In genomic region chr4:45011581-45012104, GRCm38 (mm10) we compare ENCODE assay signal across 8 mouse cellular contexts. TPM values are rescaled to one million over a fixed set of nuclear protein-coding genes. Genes with fewer than 3 reads are reported as not detected.
DNase-seq lines count a peak whose midpoint lies in the region; ATAC-seq and TF ChIP-seq lines count a peak whose summit lies in the region.

No protein-coding gene starts in this region.

- H3K4me2 ChIP-seq in heart, embryonic 12.5 days, result peak overlapping the region; percentile 85
- peak overlapping the region; percentile 57 for H3K4me2 ChIP-seq in limb, embryonic 11.5 days (ENCODE audit: low read depth, severe bottlenecking)
- peak overlapping the region; percentile 79 for H3K4me2 ChIP-seq in midbrain, embryonic 13.5 days (replicated peaks)

- peak in 1 of 2 experiments; percentile 37; a peak in 1 of 4 replicates for TF ChIP-seq POLR2A in MEL (IDR thresholded peaks at IDR 0.05; ENCODE audit: control insufficient read depth in 1 of 2, insufficient read depth in 1 of 2, low read depth in 1 of 2, low read length in 2 of 2, poor library complexity in 1 of 2)

- H3K79me2 ChIP-seq in MEL (ENCODE audit: control insufficient read depth, insufficient read depth, low read length, poor library complexity), result peaks cover 16% of the 10 kb centered on the region

- peak overlapping the region; percentile 76 for H3K27ac ChIP-seq in MEL (ENCODE audit: control insufficient read depth, low read depth, low read length)
- peak overlapping the region; percentile 93 for H3K27ac ChIP-seq in embryonic facial prominence, embryonic 10.5 days (replicated peaks)
- peak overlapping the region; percentile 95 for H3K27ac ChIP-seq in heart, embryonic 12.5 days (ENCODE audit: poor library complexity, severe bottlenecking)
- peak overlapping the region; percentile 94 for H3K27ac ChIP-seq in limb, embryonic 11.5 days (replicated peaks; ENCODE audit: low read depth, low read length)
- peak overlapping the region; percentile 97 for H3K27ac ChIP-seq in midbrain, embryonic 13.5 days

- H3K9ac ChIP-seq in MEL (ENCODE audit: control insufficient read depth, low read depth, low read length, poor library complexity, severe bottlenecking), result peak overlapping the region; percentile 83
- peak overlapping the region; percentile 88 for H3K9ac ChIP-seq in heart, embryonic 12.5 days
- peak overlapping the region; percentile 87 for H3K9ac ChIP-seq in limb, embryonic 11.5 days (ENCODE audit: low read length)
- peak overlapping the region; percentile 95 for H3K9ac ChIP-seq in midbrain, embryonic 13.5 days (replicated peaks)

- peaks cover 0 to 18% of the 10 kb centered on the region in 2 experiments; a peak in 2 of 4 replicates for H3K36me3 ChIP-seq in MEL (ENCODE audit: control insufficient read depth in 1 of 2, insufficient read depth in 2 of 2, low read length in 2 of 2)
- peaks cover 9% of the 10 kb centered on the region for H3K36me3 ChIP-seq in embryonic facial prominence, embryonic 10.5 days (replicated peaks)
- H3K36me3 ChIP-seq in heart, embryonic 12.5 days, result no peaks in the 10 kb centered on the region
- H3K36me3 ChIP-seq in limb, embryonic 11.5 days (ENCODE audit: control insufficient read depth, insufficient read depth, low read length), result no peaks in the 10 kb centered on the region
- no peaks in the 10 kb centered on the region for H3K36me3 ChIP-seq in midbrain, embryonic 13.5 days

- H3K4me3 ChIP-seq in MEL (ENCODE audit: control insufficient read depth in 1 of 2, insufficient read depth in 1 of 2, low read depth in 2 of 2, low read length in 2 of 2), result peak overlapping the region; percentile 82 to 90
- H3K4me3 ChIP-seq in embryonic facial prominence, embryonic 10.5 days, result peak overlapping the region; percentile 74
- H3K4me3 ChIP-seq in heart, embryonic 12.5 days, result peak overlapping the region; percentile 79
- peak overlapping the region; percentile 80 for H3K4me3 ChIP-seq in limb, embryonic 11.5 days (ENCODE audit: low read depth, low read length)
- H3K4me3 ChIP-seq in midbrain, embryonic 13.5 days (replicated peaks), result peak overlapping the region; percentile 90

- H3K9me3 ChIP-seq in MEL (replicated peaks; ENCODE audit: insufficient read depth, low read length), result no peaks in the 10 kb centered on the region
- H3K9me3 ChIP-seq in embryonic facial prominence, embryonic 10.5 days, result no peaks in the 10 kb centered on the region
- no peaks in the 10 kb centered on the region for H3K9me3 ChIP-seq in heart, embryonic 12.5 days (replicated peaks)
- H3K9me3 ChIP-seq in limb, embryonic 11.5 days (ENCODE audit: control insufficient read depth, low read length), result no peaks in the 10 kb centered on the region
- no peaks in the 10 kb centered on the region for H3K9me3 ChIP-seq in midbrain, embryonic 13.5 days

- DNase-seq in cerebellum, adult 11 months, result no peak
- DNase-seq in MEL (ENCODE audit: low read depth, low spot score), result peak; percentile 81
- DNase-seq in embryonic facial prominence, embryonic 10.5 days (ENCODE audit: low spot score), result no peak
- DNase-seq in limb, embryonic 11.5 days (ENCODE audit: low spot score), result no peak
- no peak for DNase-seq in thymus, postnatal 4 days

- TF ChIP-seq RAD21 in MEL (IDR thresholded peaks at IDR 0.05; ENCODE audit: low read depth, low read length), result no peak

- no peak for TF ChIP-seq CTCF in MEL (IDR thresholded peaks at IDR 0.05 in 2 of 3, conservative IDR thresholded peaks at IDR 0.05 in 1 of 3; ENCODE audit: control insufficient read depth in 1 of 3, insufficient read depth in 1 of 3, low read depth in 2 of 3, low read length in 3 of 3, poor library complexity in 1 of 3, severe bottlenecking in 1 of 3)

- TF ChIP-seq EP300 in MEL (IDR thresholded peaks at IDR 0.05; ENCODE audit: low read depth in 1 of 2, low read length in 2 of 2), result no peak

- ATAC-seq in cerebellum, adult (ENCODE audit: insufficient number of reproducible peaks, low FRiP score, low TSS enrichment), result peak; percentile 67
- ATAC-seq in heart, embryonic 12.5 days (ENCODE audit: insufficient number of reproducible peaks, low FRiP score), result peak; percentile 62
- ATAC-seq in limb, embryonic 11.5 days (ENCODE audit: insufficient number of reproducible peaks, low FRiP score, low TSS enrichment, low read depth), result peak; percentile 80
- peak; percentile 87 for ATAC-seq in midbrain, embryonic 13.5 days

- peaks cover 4 to 17% of the 10 kb centered on the region in 2 experiments; a peak in 3 of 4 replicates for H3K4me1 ChIP-seq in MEL (ENCODE audit: control insufficient read depth in 1 of 2, insufficient read depth in 2 of 2, low read length in 2 of 2)
- H3K4me1 ChIP-seq in embryonic facial prominence, embryonic 10.5 days, result peaks cover 24% of the 10 kb centered on the region
- peaks cover 21% of the 10 kb centered on the region for H3K4me1 ChIP-seq in heart, embryonic 12.5 days (replicated peaks)
- H3K4me1 ChIP-seq in limb, embryonic 11.5 days (ENCODE audit: control insufficient read depth, insufficient read depth, low read length), result peaks cover 6% of the 10 kb centered on the region
- peaks cover 29% of the 10 kb centered on the region for H3K4me1 ChIP-seq in midbrain, embryonic 13.5 days (replicated peaks)

- WGBS in embryonic facial prominence, embryonic 10.5 days, result under 1% methylated on average over 31 of the region's 31 CpGs
- under 1% methylated on average over 31 of the region's 31 CpGs for WGBS in heart, embryonic 12.5 days
- under 1% methylated on average over 31 of the region's 31 CpGs for WGBS in limb, embryonic 11.5 days
- WGBS in midbrain, embryonic 13.5 days, result under 1% methylated on average over 31 of the region's 31 CpGs

- H3K27me3 ChIP-seq in MEL (ENCODE audit: control insufficient read depth in 1 of 2, insufficient read depth in 2 of 2, low read length in 2 of 2), result no peaks in the 10 kb centered on the region
- H3K27me3 ChIP-seq in embryonic facial prominence, embryonic 10.5 days (replicated peaks; ENCODE audit: low read depth, poor library complexity, severe bottlenecking), result no peaks in the 10 kb centered on the region
- no peaks in the 10 kb centered on the region for H3K27me3 ChIP-seq in heart, embryonic 12.5 days (replicated peaks)
- no peaks in the 10 kb centered on the region for H3K27me3 ChIP-seq in limb, embryonic 11.5 days (ENCODE audit: control insufficient read depth, insufficient read depth, low read length)
- H3K27me3 ChIP-seq in midbrain, embryonic 13.5 days, result no peaks in the 10 kb centered on the region

TF ChIP-seq in MEL, 35 proteins besides CTCF, POLR2A, EP300 and RAD21 (continues in another document):
- TF ChIP-seq JUND (IDR thresholded peaks at IDR 0.05; ENCODE audit: low read depth, low read length) (no peak), TCF12 (IDR thresholded peaks at IDR 0.05; ENCODE audit: low read depth, low read length) (no peak), USF2 (IDR thresholded peaks at IDR 0.05; ENCODE audit: borderline replicate concordance in 1 of 2, insufficient read depth in 1 of 2, low read depth in 1 of 2, low read length in 2 of 2) (no peak), ZNF384 (IDR thresholded peaks at IDR 0.05; ENCODE audit: low read depth, low read length) (no peak), SMC3 (IDR thresholded peaks at IDR 0.05; ENCODE audit: low read depth, low read length) (no peak), HCFC1 (IDR thresholded peaks at IDR 0.05; ENCODE audit: low read depth, low read length) (no peak), POLR2AphosphoS2 (IDR thresholded peaks at IDR 0.05; ENCODE audit: low read length) (no peak), SIN3A (IDR thresholded peaks at IDR 0.05; ENCODE audit: low read length) (no peak), E2F4 (IDR thresholded peaks at IDR 0.05; ENCODE audit: borderline replicate concordance, low read depth, low read length) (no peak), MAZ (IDR thresholded peaks at IDR 0.05; ENCODE audit: low read depth, low read length) (no peak), NELFE (IDR thresholded peaks at IDR 0.05; ENCODE audit: low read depth, low read length) (peak; percentile 62; the same call in 1 of the 2 replicates), UBTF (IDR thresholded peaks at IDR 0.05; ENCODE audit: borderline replicate concordance, insufficient read depth, low read depth, low read length) (0 out of 2 replicates have a peak, but pooled peaks have one; percentile 30), CHD2 (IDR thresholded peaks at IDR 0.05; ENCODE audit: low read length) (no peak), NRF1 (IDR thresholded peaks at IDR 0.05; ENCODE audit: insufficient read depth, low read depth, low read length, poor library complexity, severe bottlenecking) (peak; percentile 58; the same call in 1 of the 2 replicates)

RNA-seq across cellular contexts. Expression of gene Zbtb5, which starts 0.6 kb away (rescaled TPM):
- 7.8 and 9.1 TPM in 2 replicates for total RNA-seq in MEL (2012; rRNA removed)
- 10 to 100 TPM in 1 of 2 experiments, not detected in 1; 10.2 TPM for polyA plus RNA-seq in MEL (2012; ENCODE audit: insufficient read depth in 1 of 2, insufficient read length in 2 of 2, low read depth in 1 of 2, low replicate concordance in 2 of 2, missing spikeins in 1 of 2)
- 37.8 and 40.0 TPM in 2 replicates for polyA plus RNA-seq in embryonic facial prominence, embryonic 10.5 days (2016; fragmentation: Nextera tagmentation; extraction: Ambion mirVana)
- polyA plus RNA-seq in heart, embryonic 12.5 days (2016; fragmentation: Nextera tagmentation; extraction: Ambion mirVana), result 19.5 and 20.4 TPM in 2 replicates
- 41.1 and 41.8 TPM in 2 replicates for polyA plus RNA-seq in limb, embryonic 11.5 days (2014; fragmentation: Nextera tagmentation; extraction: Ambion mirVana)
- 52.1 and 54.8 TPM in 2 replicates for polyA plus RNA-seq in midbrain, embryonic 13.5 days (2015; fragmentation: Nextera tagmentation; extraction: Ambion mirVana)

RNA-seq across cellular contexts. Expression of gene Polr1e, which starts 6.7 kb away (rescaled TPM):
- total RNA-seq in MEL (2012; rRNA removed), result 35.4 and 40.8 TPM in 2 replicates
- polyA plus RNA-seq in MEL (2012; ENCODE audit: insufficient read depth in 1 of 2, insufficient read length in 2 of 2, low read depth in 1 of 2, low replicate concordance in 2 of 2, missing spikeins in 1 of 2), result 10 to 100 TPM in 1 of 2 experiments, not detected in 1; 51.5 TPM
- 59.8 and 72.3 TPM in 2 replicates for polyA plus RNA-seq in embryonic facial prominence, embryonic 10.5 days (2016; fragmentation: Nextera tagmentation; extraction: Ambion mirVana)
- 52.1 and 63.0 TPM in 2 replicates for polyA plus RNA-seq in heart, embryonic 12.5 days (2016; fragmentation: Nextera tagmentation; extraction: Ambion mirVana)
- polyA plus RNA-seq in limb, embryonic 11.5 days (2014; fragmentation: Nextera tagmentation; extraction: Ambion mirVana), result 56.3 and 67.3 TPM in 2 replicates
- polyA plus RNA-seq in midbrain, embryonic 13.5 days (2015; fragmentation: Nextera tagmentation; extraction: Ambion mirVana), result 36.7 and 37.3 TPM in 2 replicates

RNA-seq across cellular contexts. Expression of gene Grhpr, which starts 30.4 kb away (rescaled TPM):
- total RNA-seq in MEL (2012; rRNA removed), result 27.3 and 43.0 TPM in 2 replicates
- polyA plus RNA-seq in MEL (2012; ENCODE audit: insufficient read depth in 1 of 2, insufficient read length in 2 of 2, low read depth in 1 of 2, low replicate concordance in 2 of 2, missing spikeins in 1 of 2), result 10 to 100 TPM in 1 of 2 experiments, not detected in 1; 76.4 TPM
- polyA plus RNA-seq in embryonic facial prominence, embryonic 10.5 days (2016; fragmentation: Nextera tagmentation; extraction: Ambion mirVana), result 57.8 and 69.1 TPM in 2 replicates
- 89.0 and 89.3 TPM in 2 replicates for polyA plus RNA-seq in heart, embryonic 12.5 days (2016; fragmentation: Nextera tagmentation; extraction: Ambion mirVana)
- 61.5 and 70.7 TPM in 2 replicates for polyA plus RNA-seq in limb, embryonic 11.5 days (2014; fragmentation: Nextera tagmentation; extraction: Ambion mirVana)
- 20.7 and 23.0 TPM in 2 replicates for polyA plus RNA-seq in midbrain, embryonic 13.5 days (2015; fragmentation: Nextera tagmentation; extraction: Ambion mirVana)
